Mouse (Mus musculus) urinary bladder, adult 18-20 months (tissue): ENCODE measurements around the gene Cbfb.
"Not testable (repeated sequence)": the region's sequence is repeated elsewhere in the genome, so short reads cannot be mapped to it uniquely, and the experiment has no call there.

ENCODE experiments used
- DNase-seq, 2 experiments: peaks; one replicate each; pipeline ENCODE4 v3.0.0; 2022; ENCODE audit warnings: low spot score in 2 of 2, mixed read lengths in 2 of 2

Cbfb gene

DNA sequence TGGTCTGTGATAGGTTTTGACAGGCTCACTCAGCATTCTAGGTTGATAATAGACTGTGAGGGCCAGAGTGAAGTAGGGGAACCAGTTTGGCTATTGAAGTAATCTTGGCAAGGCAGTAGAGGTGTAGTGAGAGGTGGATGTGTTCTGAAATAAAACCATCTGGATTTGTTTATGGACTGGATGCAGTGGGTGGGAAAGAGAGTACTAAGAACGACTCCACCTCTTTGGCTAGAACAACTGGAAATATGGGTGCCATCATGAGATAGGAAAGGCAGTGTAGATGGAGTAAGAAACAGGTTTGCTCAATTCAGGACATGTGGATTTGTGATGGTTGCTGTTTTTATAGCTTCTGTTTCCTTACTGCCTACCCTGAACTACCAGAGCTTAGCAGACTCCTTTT, 11.7 kb downstream of the Cbfb start:
- no peak for DNase-seq

DNA sequence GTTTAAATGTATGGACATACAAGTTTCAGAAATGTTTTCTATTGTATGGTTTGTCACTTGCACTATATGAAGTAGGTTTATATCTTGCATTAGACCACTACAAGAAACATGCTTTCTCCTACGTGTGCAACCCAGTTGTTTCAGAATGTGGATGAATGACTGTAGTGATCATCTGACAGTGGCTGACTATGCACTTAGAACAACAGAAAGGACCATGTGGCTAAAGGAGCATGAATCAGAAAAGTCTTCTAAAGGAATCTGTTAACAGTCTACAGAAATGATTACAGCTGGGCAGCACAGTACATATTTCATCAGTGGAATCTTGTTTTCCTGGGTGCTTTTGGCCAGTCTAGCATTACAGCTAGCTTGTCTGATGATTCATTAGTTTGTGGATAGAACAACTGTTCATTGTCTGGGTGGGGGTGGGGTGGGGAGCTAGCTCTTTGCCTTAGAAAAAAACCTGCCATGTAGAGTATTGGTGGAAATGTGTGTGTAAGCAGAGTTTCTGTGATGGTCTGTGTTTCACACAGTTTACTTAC, 16.1 kb downstream of the Cbfb start:
- no peak for DNase-seq

DNA sequence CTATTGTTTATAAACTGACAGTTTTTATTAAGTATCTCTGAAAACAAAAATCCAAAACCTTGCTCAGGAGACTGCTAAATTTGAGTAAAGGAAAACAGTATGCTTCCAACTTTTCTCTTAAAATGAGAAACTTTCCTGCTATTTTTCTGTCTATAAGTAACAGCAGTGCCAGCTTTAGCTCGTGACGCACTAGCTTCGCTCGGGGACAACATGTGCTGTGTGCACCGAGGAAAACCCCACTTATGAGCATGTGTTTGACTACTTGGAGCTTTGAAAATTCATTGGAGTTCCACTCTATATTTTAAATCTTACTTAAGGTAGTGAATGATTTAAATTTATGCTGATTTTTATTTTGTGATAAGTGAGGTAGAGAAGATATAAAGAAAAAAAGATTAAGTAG, 21.7 kb downstream of the Cbfb start:
- DNase-seq: no peak

DNA sequence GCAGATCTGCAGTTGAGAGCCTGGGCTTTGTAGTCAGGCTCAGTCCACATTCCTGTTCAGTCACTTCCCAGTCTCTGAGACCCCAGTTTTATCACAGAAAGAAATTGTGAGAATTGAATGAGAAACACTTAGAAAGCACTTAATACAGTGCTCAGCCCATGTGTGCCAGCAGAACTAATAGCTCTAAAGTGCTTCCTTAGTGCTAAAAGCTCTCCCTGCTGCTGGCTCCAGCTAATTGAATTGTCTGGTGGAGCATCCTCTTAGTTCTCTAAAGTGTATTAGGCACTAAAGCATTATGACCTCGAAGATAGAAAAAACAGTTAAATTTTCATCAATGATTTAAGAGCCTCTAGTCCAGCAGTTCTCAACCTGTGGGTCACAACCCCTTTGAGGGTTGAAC, 35.3 kb downstream of the Cbfb start:
- no peak for DNase-seq

DNA sequence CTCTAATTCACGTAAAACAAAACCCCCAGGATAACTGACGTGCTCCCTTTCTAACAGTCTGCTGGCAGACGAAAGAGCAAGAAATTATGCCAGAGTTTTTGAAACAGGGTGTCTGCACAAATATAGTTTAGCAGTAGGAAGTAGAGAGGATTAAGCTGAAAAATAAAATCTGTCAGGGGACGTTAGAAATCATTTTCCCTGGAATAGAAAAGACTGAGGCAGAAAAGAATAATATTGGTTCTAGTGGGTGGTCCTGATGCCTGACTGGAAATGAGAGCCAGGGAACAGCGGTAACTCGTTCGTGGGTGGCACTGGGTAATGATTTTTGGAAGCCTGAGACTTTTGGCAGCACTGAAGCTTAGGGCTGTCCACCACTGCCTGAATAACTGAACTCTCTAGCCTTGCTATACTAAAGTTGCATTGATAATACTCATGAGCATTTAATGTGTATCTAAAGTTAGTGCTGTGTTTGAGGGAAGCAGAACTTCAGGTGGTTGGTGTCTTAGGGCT, 36.3 kb downstream of the Cbfb start:
- DNase-seq: no peak

DNA sequence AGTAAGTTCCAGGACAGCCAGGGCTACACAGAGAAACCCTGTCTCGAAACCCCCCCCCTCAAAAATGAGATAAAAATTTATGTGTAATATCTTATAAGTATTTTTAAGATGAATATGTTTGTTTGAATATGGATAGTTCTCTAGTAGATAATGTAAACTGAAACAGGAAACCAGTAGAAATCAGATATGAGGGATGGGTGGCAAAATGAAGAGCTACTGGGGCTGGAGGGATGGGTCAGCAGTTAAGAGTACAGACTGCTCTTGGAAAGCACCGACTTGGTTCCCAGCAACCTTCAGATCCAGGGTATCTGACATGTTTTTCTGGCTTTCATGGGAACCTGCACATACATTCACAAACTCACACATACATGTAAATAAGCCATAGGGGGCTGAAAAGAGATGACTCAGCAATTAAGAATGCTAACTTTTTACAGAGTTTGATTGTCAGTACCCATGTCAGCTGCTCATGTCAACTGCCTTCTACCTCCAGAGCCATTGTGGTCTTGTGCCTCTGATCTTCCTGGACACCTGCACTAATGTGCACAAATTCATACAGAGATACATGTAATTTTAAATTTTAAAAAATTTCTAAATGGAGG, 37.3 kb downstream of the Cbfb start:
- DNase-seq: no peak

DNA sequence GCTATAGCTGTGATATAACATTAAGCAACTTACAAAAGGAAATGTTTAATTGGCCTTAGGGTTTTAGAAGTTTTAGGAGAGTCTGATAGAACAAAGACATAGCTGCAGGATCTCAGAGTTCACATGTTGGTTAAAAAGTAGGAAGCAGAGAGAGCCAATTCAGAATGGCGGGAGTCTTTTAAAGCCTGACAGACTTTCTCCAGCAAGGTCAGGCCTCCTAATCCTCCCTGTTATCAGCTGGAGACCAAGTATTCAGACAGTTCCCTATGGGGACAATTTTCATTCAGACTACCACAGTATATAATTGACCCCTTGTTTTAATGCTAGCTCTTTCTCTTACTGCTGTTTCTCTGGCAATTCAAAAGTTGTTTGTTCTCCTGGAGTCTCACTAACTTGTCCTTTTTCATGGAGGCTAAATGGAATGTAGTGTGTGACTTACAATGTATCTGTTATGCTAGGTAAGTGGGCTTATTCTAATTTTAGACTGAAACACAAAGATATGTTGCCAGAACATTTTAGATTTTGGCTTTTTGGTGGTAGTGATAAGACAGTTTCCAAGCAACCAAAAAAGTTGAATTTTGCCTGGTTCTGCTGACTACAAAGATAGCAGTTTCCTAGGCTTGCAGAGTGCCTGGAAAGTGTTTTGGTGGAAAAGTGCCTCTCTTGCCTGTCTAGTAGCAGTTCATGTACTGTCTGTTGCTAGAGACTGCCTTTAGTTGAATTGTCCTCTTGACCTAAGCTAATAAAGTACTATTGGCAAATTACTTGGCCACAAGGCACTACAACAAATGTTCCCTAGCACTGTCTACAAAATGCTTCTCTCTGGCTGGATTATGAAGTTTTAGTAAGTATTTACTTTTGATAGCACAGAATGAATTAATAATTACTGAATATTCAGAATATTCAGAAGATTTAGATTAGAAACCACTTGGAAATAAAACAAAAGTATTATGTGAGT, 39.0 kb downstream of the Cbfb start:
- no peak for DNase-seq

DNA sequence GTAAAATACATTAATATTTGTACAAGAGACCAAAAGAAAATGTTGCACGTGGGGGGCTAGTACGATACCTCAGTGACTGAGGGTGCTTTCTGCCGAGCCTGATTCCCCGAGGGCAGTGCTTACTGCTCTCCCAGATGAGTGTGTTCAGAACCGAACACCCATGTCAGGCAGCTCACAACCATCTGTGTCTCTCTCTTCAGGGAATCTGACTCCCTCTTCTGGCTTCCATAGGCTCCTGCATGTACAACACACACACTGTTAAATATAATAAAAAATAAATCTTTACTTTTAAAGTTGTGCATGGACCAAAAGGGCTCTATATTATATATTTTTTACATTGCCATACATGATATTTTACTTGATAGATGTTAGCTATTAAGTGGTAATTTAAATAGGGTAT, 43.6 kb downstream of the Cbfb start:
- no peak for DNase-seq

DNA sequence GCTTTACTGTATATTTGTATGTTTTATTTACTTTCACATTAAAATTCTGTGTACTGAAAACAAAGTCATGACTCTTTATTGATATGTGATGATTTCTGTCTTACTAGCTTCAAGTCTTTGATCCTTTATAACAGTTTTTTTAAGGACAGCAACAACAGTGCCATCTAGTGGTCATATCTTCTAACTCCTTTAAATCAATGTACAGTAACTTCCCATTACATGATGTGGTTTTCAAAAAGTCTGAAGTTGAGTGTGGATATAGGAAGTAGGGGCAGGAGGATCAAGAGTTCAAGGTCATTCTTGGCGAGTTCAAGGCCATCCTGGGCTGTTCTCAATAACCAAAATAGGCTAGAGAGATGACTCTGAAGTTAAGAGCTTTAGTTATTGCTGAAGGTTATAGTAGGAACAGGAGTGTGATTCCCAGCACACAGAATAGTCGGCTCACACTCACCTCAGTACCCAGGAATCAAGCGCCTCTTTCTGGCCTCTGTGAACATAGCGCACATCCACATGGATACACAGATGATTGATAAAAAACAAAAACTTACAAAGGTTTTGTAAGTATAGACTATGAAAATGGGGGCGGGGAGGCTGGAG, 47.5 kb downstream of the Cbfb start:
- no peak for DNase-seq

DNA sequence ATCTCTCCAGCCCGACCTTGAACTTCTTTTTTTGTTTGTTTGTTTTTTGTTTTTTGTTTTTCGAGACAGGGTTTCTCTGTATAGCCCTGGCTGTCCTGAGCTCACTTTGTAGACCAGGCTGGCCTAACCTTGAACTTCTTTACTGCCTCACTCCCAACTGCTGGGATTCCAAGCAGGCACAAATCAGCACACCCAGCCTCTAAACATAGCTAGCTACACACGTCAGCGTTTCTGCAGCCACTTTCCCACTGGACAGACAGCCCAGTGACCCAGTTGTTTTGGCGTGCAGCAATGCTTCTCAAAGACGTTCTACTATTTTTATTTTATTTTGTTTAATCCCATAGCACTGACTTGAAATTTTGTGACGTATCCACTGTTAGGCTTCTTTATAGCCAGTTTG, 53.4 kb downstream of the Cbfb start:
- DNase-seq: no peak

DNA sequence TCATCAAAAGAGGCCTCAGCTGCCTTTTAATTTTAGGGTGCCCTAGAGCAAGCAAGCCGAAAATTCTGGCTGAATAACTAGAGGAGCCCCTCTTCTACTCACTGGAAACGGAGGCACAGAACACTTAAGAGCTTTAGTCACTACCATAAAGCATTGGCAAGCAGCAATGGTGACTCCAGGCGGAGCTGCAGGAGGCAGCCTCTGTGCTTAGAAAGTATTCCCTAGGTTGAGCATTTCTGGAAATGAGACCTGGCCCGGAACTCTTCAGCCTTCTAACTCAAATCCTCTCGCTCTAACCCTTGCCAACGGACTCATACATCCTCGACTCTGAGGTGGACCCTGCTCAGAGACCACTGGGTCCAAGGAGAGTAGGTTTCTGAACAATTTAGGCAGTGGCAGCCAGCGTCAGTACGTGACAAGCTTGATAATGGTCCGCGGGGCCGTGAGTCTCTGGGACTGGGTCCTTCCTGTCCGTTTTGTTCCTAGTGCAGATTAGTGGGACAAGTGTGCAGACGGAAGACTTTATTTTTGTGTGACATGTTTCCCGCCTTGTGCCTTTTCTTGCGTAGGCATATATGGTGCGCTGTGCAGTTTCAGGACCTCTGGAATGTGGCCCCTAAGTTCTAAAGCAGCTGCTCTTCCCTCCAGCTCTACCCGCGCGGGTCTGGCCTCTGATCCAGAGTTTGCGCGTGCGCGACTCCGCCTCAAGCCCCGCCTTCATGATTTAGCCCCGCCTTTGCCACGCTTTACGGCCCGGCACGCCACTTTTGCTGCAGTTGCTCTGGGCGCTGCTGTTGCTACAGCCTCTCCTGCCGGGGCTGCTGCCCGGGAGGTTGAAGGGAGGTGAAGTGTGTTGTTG, 54.2 kb downstream of the Cbfb start, which contains the start of gene D230025D16Rik:
TSS of gene D230025D16Rik (plus strand) at position 733 of the 859 bp plus-strand sequence.
- peak; percentile 92 to 99 for DNase-seq

DNA sequence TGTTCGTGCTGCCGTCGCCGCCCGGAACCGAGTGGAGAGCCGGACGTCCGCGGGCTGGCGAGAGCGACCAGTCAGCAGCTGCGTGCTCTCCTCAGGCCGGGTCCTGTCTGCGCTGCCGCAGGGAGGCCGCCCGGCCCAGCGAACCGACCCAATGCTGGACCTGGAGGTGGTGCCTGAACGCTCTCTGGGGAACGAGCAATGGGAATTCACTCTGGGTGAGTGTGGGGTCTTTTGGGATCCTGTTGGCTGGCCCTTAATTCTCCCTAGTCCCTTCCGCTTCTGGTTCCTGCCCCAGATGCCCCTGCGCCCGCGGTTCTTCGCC, 54.8 kb downstream of the Cbfb start:
- no peak for DNase-seq

DNA sequence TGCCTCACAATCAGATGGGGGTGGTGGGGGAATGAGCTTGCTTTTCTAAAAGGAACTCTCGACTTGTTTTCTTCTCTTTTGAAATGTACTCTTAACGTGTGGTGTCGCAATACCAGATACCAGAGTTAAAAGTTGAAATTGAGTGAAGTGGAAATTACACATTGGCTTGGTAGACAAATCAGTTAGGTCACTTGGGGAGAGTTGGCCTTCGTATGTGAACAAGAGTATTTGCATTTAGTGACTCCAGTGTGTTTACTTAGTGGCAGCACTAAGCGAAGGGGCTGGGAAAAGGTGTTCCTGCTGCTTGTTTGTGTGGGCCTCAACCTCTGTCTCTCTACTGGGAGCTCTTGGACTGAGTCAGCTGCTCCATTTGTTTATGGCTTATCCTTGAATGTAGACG, 55.4 kb downstream of the Cbfb start:
- no peak for DNase-seq

DNA sequence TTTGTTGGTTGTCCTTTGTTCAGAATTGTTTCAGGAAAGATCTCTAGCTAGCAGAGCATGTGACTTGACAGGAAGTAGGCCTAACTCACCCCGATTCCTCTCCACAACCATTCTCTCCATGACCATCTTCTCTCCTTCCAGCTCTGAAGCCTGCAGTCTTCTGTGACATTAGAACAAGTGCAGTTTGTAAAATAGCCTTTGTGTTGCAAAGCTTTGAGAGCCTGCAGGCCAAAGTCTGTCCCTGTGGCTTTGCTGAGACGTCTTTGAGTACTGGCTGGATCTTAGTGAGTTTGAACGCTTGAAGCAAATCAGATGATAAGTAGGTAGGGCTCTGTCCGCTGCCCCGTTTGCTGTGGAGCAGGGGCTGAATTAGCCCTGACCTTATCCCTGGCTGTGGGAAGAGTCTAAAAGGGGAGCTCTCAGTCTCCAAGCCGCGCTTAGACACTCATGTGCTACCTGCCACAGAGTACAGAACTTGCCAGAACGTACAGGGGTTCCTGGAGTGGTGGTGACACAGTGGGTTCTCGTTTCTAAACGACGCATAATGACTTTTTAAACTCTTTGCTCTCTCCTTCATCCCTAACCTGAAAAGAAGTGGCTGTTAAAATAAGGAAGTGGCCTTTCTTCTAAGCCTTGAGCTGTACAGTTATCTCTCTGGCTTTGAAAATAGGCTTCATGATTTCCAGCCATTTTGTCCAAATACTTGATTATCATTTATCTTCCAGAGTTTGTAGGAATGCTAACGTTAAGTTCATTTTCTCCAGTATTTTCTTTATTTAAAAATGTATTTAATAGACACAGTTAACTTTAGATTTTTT, 61.2 kb downstream of the Cbfb start:
- DNase-seq: no peak

DNA sequence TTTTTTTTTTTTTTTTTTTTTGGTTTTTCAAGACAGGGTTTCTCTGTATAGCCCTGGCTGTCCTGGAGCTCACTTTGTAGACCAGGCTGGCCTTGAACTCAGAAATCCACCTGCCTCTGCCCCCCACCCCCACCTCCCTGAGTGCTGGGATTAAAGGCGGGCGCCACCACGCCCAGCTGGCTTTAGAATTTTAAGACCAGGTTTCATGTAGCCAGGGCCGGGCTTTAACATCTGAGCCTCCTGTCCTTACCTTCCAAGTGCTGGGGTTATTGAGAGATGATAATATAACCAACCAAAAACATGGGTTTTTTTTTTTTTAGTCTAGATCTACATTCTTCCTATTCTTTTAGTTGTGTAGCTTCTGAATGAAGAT, 61.8 kb downstream of the Cbfb start:
- not testable (repeated sequence) for DNase-seq

DNA sequence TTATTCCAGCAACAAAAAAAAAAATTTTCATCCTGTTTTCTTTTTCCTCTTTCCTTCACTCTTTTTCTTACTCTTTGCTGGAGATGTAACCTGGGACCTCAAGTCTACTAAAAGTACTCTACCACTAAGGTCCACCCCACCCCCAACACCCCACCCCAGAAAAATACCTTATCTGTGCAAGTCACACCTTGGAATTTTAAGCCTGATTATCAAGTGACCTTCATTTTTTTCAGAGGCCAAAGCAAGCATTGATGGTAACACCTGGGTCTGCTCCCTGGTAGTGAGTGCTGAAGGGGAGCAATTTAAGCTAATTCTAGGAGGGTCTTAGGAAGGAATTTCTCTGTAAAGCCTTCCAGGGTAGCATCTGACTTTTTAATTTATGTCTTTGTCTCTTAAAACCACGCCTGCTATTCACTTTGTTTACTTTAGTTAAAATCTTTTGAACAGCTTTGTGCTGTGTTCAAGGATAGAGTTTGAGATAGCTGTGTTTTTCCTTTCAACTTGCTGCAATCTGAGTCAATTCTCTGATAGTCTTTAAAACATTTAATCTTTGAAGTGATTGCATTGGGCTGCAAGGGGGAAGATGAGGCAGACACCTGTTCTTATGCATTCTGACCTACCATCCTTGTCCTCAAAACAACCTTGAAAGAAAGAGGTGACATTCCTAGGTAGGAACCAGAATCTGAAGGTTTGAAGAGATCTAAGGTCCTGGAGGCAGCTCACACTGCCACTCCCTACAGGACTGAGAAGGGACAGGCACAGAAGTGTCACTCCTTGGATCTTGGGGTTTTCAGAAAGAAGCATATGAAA, 62.9 kb downstream of the Cbfb start:
- no peak for DNase-seq

DNA sequence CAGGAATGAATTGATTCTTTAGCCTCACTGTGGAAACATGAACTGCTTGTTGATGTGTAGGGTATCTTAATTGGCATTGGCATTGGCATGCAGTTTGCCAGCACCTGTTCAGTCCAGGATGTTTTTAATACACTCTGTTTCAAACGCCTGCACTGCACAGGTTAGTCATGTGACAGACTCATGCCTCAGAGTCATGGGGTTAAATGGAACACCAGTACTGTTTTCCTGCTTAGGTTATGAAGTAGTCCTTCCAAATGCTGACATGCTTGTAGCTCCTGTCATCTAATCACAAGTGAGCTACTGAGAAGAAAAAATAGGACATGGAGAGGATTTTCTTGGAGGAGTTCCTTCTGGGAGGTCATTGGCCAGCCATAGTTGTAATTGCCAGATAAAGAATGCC, 64.7 kb downstream of the Cbfb start:
- DNase-seq: no peak

DNA sequence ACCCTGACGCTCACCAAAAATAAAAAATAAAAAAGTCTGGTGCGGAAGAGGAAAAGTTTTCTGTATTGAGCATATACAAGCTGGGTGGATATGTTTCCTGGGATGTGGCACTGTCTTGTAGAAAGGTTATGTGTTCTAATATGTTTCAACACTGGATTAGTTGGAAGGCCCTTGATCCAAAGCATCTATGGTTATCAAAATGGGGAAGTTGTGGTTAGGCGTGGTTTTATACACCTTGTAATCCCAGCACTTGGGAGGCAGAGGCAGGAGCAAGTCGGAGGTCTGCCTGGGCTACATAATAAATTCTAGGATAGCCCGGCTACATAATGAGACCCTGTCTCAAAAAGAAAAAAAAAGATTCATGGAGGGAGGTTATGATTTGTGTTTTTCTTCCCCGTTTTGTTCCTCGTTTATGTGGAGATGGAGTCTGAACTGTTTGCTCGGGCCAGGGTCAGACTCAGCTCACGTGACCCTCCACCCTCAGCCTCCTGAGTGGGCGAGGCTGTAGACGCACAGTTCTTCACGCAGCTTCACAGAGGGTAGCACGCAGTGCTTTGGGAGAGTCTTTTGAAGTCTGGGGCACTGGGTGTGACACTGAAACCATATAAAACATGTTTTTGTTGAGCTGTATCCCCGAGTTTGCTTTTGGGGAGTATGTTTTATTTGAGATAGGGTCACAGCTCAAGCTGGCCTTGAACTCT, 67.1 kb downstream of the Cbfb start:
- DNase-seq: no peak

DNA sequence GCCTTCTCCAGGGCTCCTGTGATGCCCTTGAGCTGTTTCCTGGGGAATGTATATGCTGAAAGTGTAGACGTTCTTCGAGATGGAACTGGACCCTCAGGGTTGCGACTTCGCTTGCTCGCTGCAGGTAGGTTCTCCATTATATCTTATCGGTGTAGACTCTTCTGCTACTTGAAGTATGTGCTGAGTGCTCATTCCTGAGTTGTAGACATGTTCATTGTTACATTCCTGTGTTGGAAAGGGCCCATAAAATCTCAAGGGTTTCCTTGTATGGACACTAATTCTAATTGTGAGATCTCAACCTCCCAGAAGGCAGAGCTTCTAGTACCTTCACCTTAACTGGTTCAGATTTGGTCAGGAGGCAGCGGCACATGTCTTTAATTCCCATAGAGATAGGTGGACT, 70.5 kb downstream of the Cbfb start:
- no peak for DNase-seq
